ENCODE assay signal across 8 mouse cellular contexts in the genomic region with DNA sequence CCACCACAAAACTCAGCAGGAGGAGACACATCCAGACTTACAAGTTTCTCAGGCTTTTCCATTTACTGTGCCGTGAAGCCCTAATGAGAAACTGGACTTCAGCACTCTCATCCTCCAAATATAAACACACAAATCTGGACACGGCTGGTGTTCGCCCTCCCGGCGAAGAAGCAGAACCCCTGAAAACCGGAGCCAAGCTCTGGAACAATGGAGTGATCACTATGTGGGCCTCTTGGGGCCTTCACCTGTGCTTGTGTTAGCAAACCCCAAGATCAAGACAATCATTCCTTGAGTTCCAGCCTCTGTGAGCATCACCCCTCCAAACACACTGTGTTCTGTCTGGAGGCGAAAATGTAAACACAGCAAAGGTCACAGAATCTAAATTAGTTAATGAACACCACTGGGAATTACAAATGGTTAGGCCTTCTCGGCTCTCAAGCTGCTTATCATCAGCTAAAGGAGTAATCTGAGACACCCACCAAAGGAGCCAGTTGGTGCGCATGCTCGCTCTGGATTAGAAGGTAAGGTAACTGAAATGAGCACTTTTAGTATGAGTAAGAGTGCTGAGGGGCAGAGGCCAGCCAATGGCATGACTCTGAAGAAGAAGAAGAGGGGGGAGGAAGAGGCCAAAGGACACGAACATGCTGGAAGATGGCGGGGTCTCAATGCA. TPM values are rescaled to one million over a fixed set of nuclear protein-coding genes. Genes with fewer than 3 reads are reported as not detected.
A peak's percentile ranks its signal among the peaks of the same experiment; 100 is the strongest.
DNase-seq lines count a peak whose midpoint lies in the region; ATAC-seq and TF ChIP-seq lines count a peak whose summit lies in the region.

No protein-coding gene starts in this region.

- TF ChIP-seq POLR2A in spleen, adult 2 months (IDR thresholded peaks at IDR 0.05; ENCODE audit: low read depth, low read length), result no peak
- no peak for TF ChIP-seq POLR2A in limb, embryonic 14.5 days (IDR thresholded peaks at IDR 0.05; ENCODE audit: borderline replicate concordance, extremely low read depth, insufficient read depth, insufficient read length)

- WGBS in hindbrain, embryonic 13.5 days, result 79% methylated on average over 12 of the region's 12 CpGs
- WGBS in hindbrain, embryonic 16.5 days, result 85% methylated on average over 12 of the region's 12 CpGs
- 76% methylated on average over 12 of the region's 12 CpGs for WGBS in spleen, adult 2 months
- 71% methylated on average over 12 of the region's 12 CpGs for WGBS in limb, embryonic 14.5 days

- no peak overlapping the region for H3K4me3 ChIP-seq in hindbrain, embryonic 13.5 days
- H3K4me3 ChIP-seq in hindbrain, embryonic 16.5 days (ENCODE audit: low read length), result no peak overlapping the region
- no peak overlapping the region for H3K4me3 ChIP-seq in spleen, adult 2 months (ENCODE audit: extremely low read depth, insufficient read depth, insufficient read length)
- H3K4me3 ChIP-seq in limb, embryonic 14.5 days (replicated peaks; ENCODE audit: low read length), result no peak overlapping the region

- no peak overlapping the region for H3K9ac ChIP-seq in hindbrain, embryonic 13.5 days
- H3K9ac ChIP-seq in hindbrain, embryonic 16.5 days (ENCODE audit: low read depth, low read length), result no peak overlapping the region
- no peak overlapping the region for H3K9ac ChIP-seq in limb, embryonic 14.5 days (ENCODE audit: low read depth, low read length, severe bottlenecking)

- ATAC-seq in hindbrain, embryonic 13.5 days (ENCODE audit: low FRiP score), result no peak
- ATAC-seq in hindbrain, embryonic 16.5 days, result no peak
- ATAC-seq in limb, embryonic 14.5 days (ENCODE audit: low FRiP score, low read depth), result no peak
- no peak for ATAC-seq in cerebellum, adult (ENCODE audit: insufficient number of reproducible peaks, low FRiP score, low TSS enrichment)

- TF ChIP-seq CTCF in spleen, adult 2 months (IDR thresholded peaks at IDR 0.05; ENCODE audit: extremely low read depth, insufficient read depth, insufficient read length, insufficient replicate concordance), result no peak

- no peaks in the 10 kb centered on the region for H3K36me3 ChIP-seq in hindbrain, embryonic 13.5 days
- no peaks in the 10 kb centered on the region for H3K36me3 ChIP-seq in hindbrain, embryonic 16.5 days (ENCODE audit: control insufficient read depth, insufficient read depth, low read length)
- H3K36me3 ChIP-seq in spleen, adult 2 months (ENCODE audit: control insufficient read depth, insufficient read depth, low read length), result no peaks in the 10 kb centered on the region
- no peaks in the 10 kb centered on the region for H3K36me3 ChIP-seq in limb, embryonic 14.5 days (ENCODE audit: control insufficient read depth, insufficient read depth, low read length)

- peak overlapping the region; percentile 35; the same call in 1 of the 2 replicates for H3K27ac ChIP-seq in hindbrain, embryonic 13.5 days
- H3K27ac ChIP-seq in hindbrain, embryonic 16.5 days (ENCODE audit: low read depth, low read length), result no peak overlapping the region; the same call in 1 of the 2 replicates
- H3K27ac ChIP-seq in spleen, adult 2 months (ENCODE audit: insufficient read depth, low read length), result peak overlapping the region; percentile 65
- H3K27ac ChIP-seq in limb, embryonic 14.5 days (replicated peaks; ENCODE audit: low read depth, low read length), result 0 out of 2 replicates have a peak overlapping the region, but pooled peaks have one; percentile 67

- no peak overlapping the region for H3K4me2 ChIP-seq in hindbrain, embryonic 13.5 days
- H3K4me2 ChIP-seq in hindbrain, embryonic 16.5 days (ENCODE audit: low read length), result no peak overlapping the region
- H3K4me2 ChIP-seq in limb, embryonic 14.5 days (replicated peaks; ENCODE audit: low read depth, low read length, severe bottlenecking), result no peak overlapping the region

- no peaks in the 10 kb centered on the region for H3K27me3 ChIP-seq in hindbrain, embryonic 13.5 days
- H3K27me3 ChIP-seq in hindbrain, embryonic 16.5 days (replicated peaks; ENCODE audit: control insufficient read depth, insufficient read depth, low read length), result no peaks in the 10 kb centered on the region
- H3K27me3 ChIP-seq in spleen, adult 2 months (ENCODE audit: control insufficient read depth, insufficient read depth, low read length), result no peaks in the 10 kb centered on the region
- no peaks in the 10 kb centered on the region for H3K27me3 ChIP-seq in limb, embryonic 14.5 days (ENCODE audit: control insufficient read depth, insufficient read depth, low read length)

- DNase-seq in spleen, adult 2 months (ENCODE audit: low read depth in 1 of 2, low spot score in 2 of 2), result no peak
- no peak for DNase-seq in spleen, postnatal 36 days (ENCODE audit: low spot score in 2 of 2)
- DNase-seq in limb, embryonic 14.5 days (ENCODE audit: low spot score), result no peak
- peak; percentile 68 for DNase-seq in yolk sac, embryonic 10.5 days (ENCODE audit: low spot score)
- no peak for DNase-seq in thymus, adult 18-20 months

- no peaks in the 10 kb centered on the region for H3K9me3 ChIP-seq in hindbrain, embryonic 13.5 days
- H3K9me3 ChIP-seq in hindbrain, embryonic 16.5 days (ENCODE audit: control insufficient read depth, low read length), result no peaks in the 10 kb centered on the region
- H3K9me3 ChIP-seq in limb, embryonic 14.5 days (ENCODE audit: control insufficient read depth, low read length), result no peaks in the 10 kb centered on the region

- H3K4me1 ChIP-seq in hindbrain, embryonic 13.5 days (replicated peaks), result peaks cover 24% of the 10 kb centered on the region
- peaks cover 17% of the 10 kb centered on the region for H3K4me1 ChIP-seq in hindbrain, embryonic 16.5 days (ENCODE audit: control insufficient read depth, insufficient read depth, low read depth, low read length)
- peaks cover 20% of the 10 kb centered on the region; the same call in 1 of the 2 replicates for H3K4me1 ChIP-seq in spleen, adult 2 months (ENCODE audit: control insufficient read depth, insufficient read depth, insufficient read length)
- H3K4me1 ChIP-seq in limb, embryonic 14.5 days (ENCODE audit: control insufficient read depth, insufficient read depth, low read length), result peaks cover 26% of the 10 kb centered on the region

RNA-seq across cellular contexts. Expression of gene Lamc1, which starts 24.9 kb away (rescaled TPM):
- polyA plus RNA-seq in hindbrain, embryonic 13.5 days (2015; fragmentation: Nextera tagmentation; extraction: Ambion mirVana), result 18.6 and 20.2 TPM in 2 replicates
- 15.4 and 19.1 TPM in 2 replicates for polyA plus RNA-seq in hindbrain, embryonic 16.5 days (2015; fragmentation: Nextera tagmentation; extraction: Ambion mirVana)
- 13.0 and 15.7 TPM in 2 replicates for polyA plus RNA-seq in spleen, adult 2 months (2012; rRNA removed)
- polyA plus RNA-seq in limb, embryonic 14.5 days (2012; rRNA removed), result 118 and 132 TPM in 2 replicates
- polyA plus RNA-seq in limb, embryonic 14.5 days (2014; fragmentation: Nextera tagmentation; extraction: Ambion mirVana), result 76.7 and 78.1 TPM in 2 replicates
